Mouse (Mus musculus): ENCODE data around the gene Sytl3.

Gene Sytl3

GRCm38 (mm10) chr17:6779632-6780031, 120.7 kb downstream of the Sytl3 start:
- DNase-seq = peak in 1 of 2 experiments; percentile 48

GRCm38 (mm10) chr17:6780521-6781115, 121.7 kb downstream of the Sytl3 start:
- peak in 1 of 2 experiments; percentile 66 for DNase-seq

GRCm38 (mm10) chr17:6781273-6781672, 122.4 kb downstream of the Sytl3 start:
- peak in 1 of 2 experiments; percentile 42 for DNase-seq

GRCm38 (mm10) chr17:6782033-6782526, 123.2 kb downstream of the Sytl3 start:
- DNase-seq = peak; percentile 45 to 78

- DNase-seq = peak; percentile 93 to 95
Observed at GRCm38 (mm10) chr17:6782611-6783005, 123.7 kb downstream of the Sytl3 start, which contains the start of gene Ezr. Ezr (minus strand) TSS chr17:6782784.

GRCm38 (mm10) chr17:6783006-6783661, 124.2 kb downstream of the Sytl3 start:
- peak; percentile 52 to 78 for DNase-seq

- peak; percentile 53 to 64 for DNase-seq
Observed at GRCm38 (mm10) chr17:6783756-6784357, 125.0 kb downstream of the Sytl3 start.

- no peak for DNase-seq
Observed at GRCm38 (mm10) chr17:6787241-6787640, 128.3 kb downstream of the Sytl3 start.
